Mouse (Mus musculus) heart, embryonic 14.5 days (tissue): ENCODE results near the gene Crhr2. TPM values are rescaled to one million over a fixed set of nuclear protein-coding genes. Genes with fewer than 3 reads are reported as not detected.

Experiments
- ATAC-seq: fragments of 200-750 bp; cut with Nextera tagmentation; 2 replicates; pipeline ENCODE4 v1.8.0; 2017; ENCODE audit warnings: low read depth, moderate TSS enrichment; ENCODE audit not compliant: insufficient number of reproducible peaks, insufficient read depth, low FRiP score
- H3K27ac ChIP-seq, 2 experiments: fragments of 200-500 bp in 1 of 2; fragments of 300-500 bp in 1 of 2; sonication (generic) in 1 of 2; replicated peaks in 1 of 2; 2 replicates each; pipeline ENCODE4 v1.5.1; 2012 to 2014; ENCODE audit warnings: low read depth in 2 of 2, low read length in 2 of 2, control low read depth in 1 of 2, mild to moderate bottlenecking in 1 of 2, mixed read lengths in 1 of 2; ENCODE audit not compliant: control insufficient read depth in 1 of 2, insufficient read depth in 1 of 2
- H3K27me3 ChIP-seq: fragments of 300-500 bp; sonication (generic); 2 replicates; pipeline ENCODE4 v1.6.1; 2014; ENCODE audit warnings: mild to moderate bottlenecking, low read length, control low read depth; ENCODE audit not compliant: control insufficient read depth, insufficient read depth
- H3K36me3 ChIP-seq: fragments of 300-500 bp; sonication (generic); 2 replicates; pipeline ENCODE4 v1.6.1; 2014; ENCODE audit warnings: mild to moderate bottlenecking, control low read depth, low read length, mixed read lengths; ENCODE audit not compliant: control insufficient read depth, insufficient read depth
- H3K4me1 ChIP-seq, 2 experiments: fragments of 200-500 bp in 1 of 2; fragments of 300-500 bp in 1 of 2; sonication (generic) in 1 of 2; 2 replicates each; pipeline ENCODE4 v1.6.1; 2012 to 2014; ENCODE audit warnings: low read length in 2 of 2, control low read depth in 1 of 2, mixed read lengths in 1 of 2; ENCODE audit not compliant: control insufficient read depth in 2 of 2, insufficient read depth in 2 of 2
- H3K4me2 ChIP-seq: fragments of 300-500 bp; sonication (generic); 2 replicates; pipeline ENCODE4 v1.6.1; 2014; ENCODE audit warnings: mild to moderate bottlenecking, low read length
- H3K4me3 ChIP-seq, 2 experiments: fragments of 200-500 bp in 1 of 2; fragments of 300-500 bp in 1 of 2; sonication (generic) in 1 of 2; 2 replicates each; pipeline ENCODE4 v1.5.1; 2012 to 2014; ENCODE audit warnings: low read length in 2 of 2, mild to moderate bottlenecking in 2 of 2, control low read depth in 1 of 2, low read depth in 1 of 2, moderate library complexity in 1 of 2; ENCODE audit not compliant: control insufficient read depth in 1 of 2, insufficient read depth in 1 of 2
- H3K9ac ChIP-seq: fragments of 300-500 bp; sonication (generic); 2 replicates; pipeline ENCODE4 v1.6.1; 2014; ENCODE audit warnings: mild to moderate bottlenecking, low read length
- H3K9me3 ChIP-seq: fragments of 300-500 bp; sonication (generic); 2 replicates; pipeline ENCODE4 v1.6.1; 2016; ENCODE audit warnings: low read length, control low read depth; ENCODE audit not compliant: control insufficient read depth
- WGBS: fragments of 180-500 bp; shearing (Covaris S2); extraction: QIAGEN DNeasy Blood & Tissue Kit; methylation state at CpG from one replicate; pipeline ENCODE4 v1.1.7; 2014; 5-methylcytosine and 5-hydroxymethylcytosine counted together
- polyA plus RNA-seq: library from polyadenylated mRNA; unstranded; fragments of >200 nt; fragmentation: Nextera tagmentation; extraction: Ambion mirVana; gene quantifications from 2 replicates; pipeline ENCODE4 v1.2.1, GENCODE M21; 2014

Crhr2 gene
- polyA plus RNA-seq, 1 experiment from 2014 or later = 10.0 TPM

DNA sequence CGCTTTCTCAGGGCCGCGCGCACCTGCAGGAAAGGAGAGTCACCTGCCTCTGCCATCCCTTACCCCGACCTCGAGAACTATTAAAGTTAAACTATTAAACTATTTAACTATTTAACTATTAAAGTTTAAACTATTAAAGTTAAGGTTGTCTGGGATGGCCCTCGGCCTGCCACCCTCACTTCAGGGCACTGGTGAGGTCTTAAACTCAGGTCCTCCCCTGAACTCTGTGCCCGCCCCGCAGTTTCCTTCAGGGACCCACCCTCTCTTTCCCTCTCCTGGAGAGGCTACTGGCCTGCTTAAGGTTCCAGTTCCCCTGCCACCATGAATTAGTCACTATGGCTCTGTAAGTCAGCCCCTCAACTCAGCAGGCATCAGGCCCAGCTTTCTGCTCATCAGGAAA, 41.4 kb downstream of the Crhr2 start:
- Histone ChIP-seq H3K9ac (no peak overlapping the region), H3K9me3 (no peaks in the 10 kb centered on the region), H3K4me2 (no peak overlapping the region), H3K4me3 (no peak overlapping the region), H3K4me1 (no peaks in the 10 kb centered on the region), H3K27ac (no peak overlapping the region), H3K27me3 (no peaks in the 10 kb centered on the region), H3K36me3 (no peaks in the 10 kb centered on the region)
- WGBS = 89% methylated on average over 9 of the region's 9 CpGs
- ATAC-seq = no peak

DNA sequence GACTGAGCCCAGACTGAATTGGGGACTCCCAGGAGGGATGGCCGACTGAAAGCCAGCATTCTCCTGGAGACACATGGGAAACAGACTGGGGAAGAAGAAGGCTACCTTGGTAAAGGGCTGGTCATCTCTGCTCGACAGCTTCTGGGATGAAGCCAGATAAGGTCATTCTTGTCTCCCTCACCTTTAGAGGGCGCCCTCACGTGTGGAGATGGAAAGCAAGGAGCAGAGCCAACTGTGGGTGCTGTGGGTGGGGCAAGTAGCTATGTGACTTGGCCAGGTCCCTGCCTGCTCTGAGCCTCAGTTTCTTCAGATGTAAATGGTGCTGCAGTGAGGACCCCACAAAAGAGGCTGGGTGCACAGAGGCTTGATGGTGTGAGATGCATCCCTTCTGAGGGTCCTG, 42.2 kb downstream of the Crhr2 start:
- Histone ChIP-seq H3K27ac (no peak overlapping the region), H3K4me3 (no peak overlapping the region), H3K9me3 (no peaks in the 10 kb centered on the region), H3K36me3 (no peaks in the 10 kb centered on the region), H3K27me3 (no peaks in the 10 kb centered on the region), H3K4me1 (no peaks in the 10 kb centered on the region), H3K4me2 (no peak overlapping the region), H3K9ac (no peak overlapping the region)
- 28% methylated on average over 4 of the region's 4 CpGs for WGBS
- no peak for ATAC-seq

DNA sequence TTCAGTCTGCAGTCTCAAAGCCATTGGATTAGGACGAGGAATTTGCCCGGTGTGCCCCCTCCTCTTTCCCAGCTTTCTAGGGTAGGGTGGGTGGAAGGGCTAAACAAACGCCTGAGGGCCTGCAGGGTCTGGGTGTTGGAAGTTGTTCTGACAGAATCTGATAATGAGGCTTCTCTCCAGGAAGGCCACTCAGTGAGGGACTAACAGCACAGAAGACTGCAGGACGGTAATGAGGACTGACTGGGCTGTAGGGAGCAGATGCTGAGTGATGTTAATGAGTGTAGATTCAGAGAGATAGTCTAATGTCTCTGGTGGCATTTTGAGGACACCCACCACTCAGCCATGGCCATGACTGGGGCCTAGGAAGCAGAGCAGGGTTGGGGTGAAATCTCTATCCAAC, 45.5 kb downstream of the Crhr2 start:
- H3K4me2 ChIP-seq = no peak overlapping the region
- 26% methylated on average over 4 of the region's 4 CpGs for WGBS
- no peak overlapping the region for H3K4me3 ChIP-seq
- no peaks in the 10 kb centered on the region for H3K4me1 ChIP-seq
- no peak for ATAC-seq
- H3K36me3 ChIP-seq = no peaks in the 10 kb centered on the region
- no peak overlapping the region for H3K27ac ChIP-seq
- no peaks in the 10 kb centered on the region for H3K9me3 ChIP-seq
- no peak overlapping the region for H3K9ac ChIP-seq
- H3K27me3 ChIP-seq = no peaks in the 10 kb centered on the region

DNA sequence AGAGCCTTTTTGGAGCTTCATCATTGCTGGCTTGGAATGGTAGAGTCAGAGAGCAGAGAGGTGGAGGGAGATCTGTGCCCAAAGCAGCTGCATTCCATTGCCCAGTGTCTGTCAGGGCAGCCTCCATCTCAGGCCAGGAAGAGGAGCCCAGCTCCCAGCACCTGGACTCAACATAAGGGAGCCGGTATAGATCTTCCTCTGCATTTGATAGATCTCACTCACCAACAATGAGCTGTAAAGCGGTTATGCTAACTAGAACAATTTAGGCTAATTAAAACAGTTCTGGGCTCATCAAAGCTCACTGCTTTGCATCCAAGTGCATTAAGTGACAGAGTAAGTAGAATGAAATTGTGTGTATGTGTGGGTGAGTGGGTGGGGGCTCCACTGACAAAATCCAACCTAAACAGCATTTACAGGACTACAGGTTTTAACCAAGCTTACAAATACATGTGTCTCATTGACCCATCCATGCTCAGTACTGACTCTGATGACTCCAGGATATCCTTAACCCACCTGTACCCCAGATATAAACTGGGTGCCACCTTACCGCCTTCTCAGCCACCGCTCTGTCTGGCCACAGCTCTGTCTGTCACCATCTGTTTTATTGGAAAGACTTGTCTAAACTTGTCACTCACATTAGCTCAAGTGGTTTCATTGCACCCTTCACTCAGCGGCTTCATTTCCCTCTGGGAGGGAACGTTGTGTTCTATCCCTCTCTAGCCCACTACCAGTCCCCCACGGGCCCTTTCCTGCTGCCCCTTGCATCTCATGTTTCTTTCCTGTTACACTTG, 50.4 kb downstream of the Crhr2 start:
- WGBS = 48% methylated on average over 7 of the region's 7 CpGs
- Histone ChIP-seq H3K4me3 (no peak overlapping the region), H3K9me3 (no peaks in the 10 kb centered on the region), H3K9ac (no peak overlapping the region), H3K27me3 (no peaks in the 10 kb centered on the region), H3K27ac (no peak overlapping the region), H3K4me1 (no peaks in the 10 kb centered on the region), H3K4me2 (no peak overlapping the region), H3K36me3 (peaks cover 40% of the 10 kb centered on the region)
- ATAC-seq = no peak

DNA sequence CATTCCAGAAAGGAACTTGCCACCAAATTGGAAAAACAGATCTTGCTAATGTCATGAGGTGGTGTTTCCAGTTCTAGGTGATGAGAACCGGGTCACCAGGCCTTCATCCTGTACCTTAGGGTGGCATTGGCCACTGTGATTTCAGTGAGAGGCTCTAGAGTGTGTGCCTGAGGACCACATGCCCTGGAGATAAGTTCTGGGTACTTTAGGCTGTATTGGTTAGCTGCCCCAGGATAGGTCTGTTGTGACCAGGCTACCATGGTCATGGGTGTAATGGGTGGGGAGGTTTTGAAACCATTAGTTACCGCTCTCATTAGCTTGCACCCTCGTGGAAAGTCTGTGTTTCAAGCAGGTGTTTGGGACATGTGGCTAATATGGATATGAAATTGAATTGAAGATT, 51.4 kb downstream of the Crhr2 start:
- WGBS = 90% methylated on average over 3 of the region's 3 CpGs
- Histone ChIP-seq H3K27me3 (no peaks in the 10 kb centered on the region), H3K27ac (no peak overlapping the region), H3K4me2 (no peak overlapping the region), H3K4me3 (no peak overlapping the region), H3K9ac (no peak overlapping the region), H3K4me1 (no peaks in the 10 kb centered on the region), H3K9me3 (no peaks in the 10 kb centered on the region), H3K36me3 (peaks cover 51% of the 10 kb centered on the region)
- no peak for ATAC-seq

DNA sequence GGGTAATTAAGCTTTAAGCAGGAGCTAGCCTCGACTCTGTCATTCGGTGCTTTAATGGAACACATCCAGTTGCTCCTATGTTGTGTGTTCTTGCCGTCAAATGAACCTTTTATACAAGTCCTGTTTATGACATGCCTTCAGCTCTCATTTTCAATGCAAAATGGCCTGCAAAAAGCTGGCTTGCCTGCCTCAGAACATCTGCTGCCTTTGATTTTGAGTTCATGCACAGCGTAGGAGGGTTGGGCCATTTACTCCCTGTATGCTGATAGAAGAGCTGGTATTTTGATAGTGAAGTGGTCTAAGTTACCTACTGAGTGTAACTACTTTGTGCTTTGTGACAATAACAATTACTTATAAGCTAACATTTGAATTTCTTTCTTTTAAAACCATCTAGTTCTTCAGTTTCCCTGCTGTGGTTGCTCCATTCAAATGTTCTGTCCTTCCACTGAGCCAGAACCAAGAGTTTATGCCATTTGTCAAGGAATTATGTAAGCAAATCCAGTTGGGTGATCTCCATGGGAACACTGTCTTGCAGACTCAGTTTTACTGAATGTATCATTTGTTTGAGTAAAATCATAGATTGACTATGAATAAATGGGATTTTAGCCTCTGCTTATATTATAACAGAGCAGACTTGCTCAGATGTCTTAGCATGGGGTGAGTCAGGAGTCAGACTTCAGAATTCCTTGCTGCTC, 56.1 kb downstream of the Crhr2 start:
- no peaks in the 10 kb centered on the region for H3K27me3 ChIP-seq
- H3K4me2 ChIP-seq = no peak overlapping the region
- ATAC-seq = no peak
- no peak overlapping the region for H3K9ac ChIP-seq
- peaks cover 96% of the 10 kb centered on the region for H3K36me3 ChIP-seq
- H3K9me3 ChIP-seq = no peaks in the 10 kb centered on the region
- H3K4me3 ChIP-seq = no peak overlapping the region
- no peak overlapping the region for H3K27ac ChIP-seq
- H3K4me1 ChIP-seq = no peaks in the 10 kb centered on the region
- WGBS = 94% methylated on average over 4 of the region's 4 CpGs

DNA sequence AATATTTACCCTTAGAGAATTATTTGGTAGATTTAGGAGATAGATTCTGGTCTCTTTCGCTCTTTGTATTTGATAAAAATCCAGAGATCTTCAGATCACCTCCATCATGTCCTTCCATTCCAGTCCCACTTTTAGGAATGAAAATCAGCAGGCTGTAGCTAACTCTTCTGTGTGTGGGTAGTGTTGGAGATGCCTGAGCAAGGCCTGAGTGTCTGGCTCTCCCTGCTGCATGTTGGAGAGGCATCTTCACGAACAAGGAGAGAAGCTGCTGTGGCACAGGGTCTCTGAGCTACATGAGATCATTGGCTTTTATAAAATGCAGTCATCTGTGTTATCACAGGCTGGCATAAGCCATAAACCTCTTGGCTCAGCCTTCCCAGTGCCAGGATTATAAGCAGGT, 66.9 kb downstream of the Crhr2 start:
- Histone ChIP-seq H3K4me1 (no peaks in the 10 kb centered on the region), H3K27me3 (no peaks in the 10 kb centered on the region), H3K36me3 (peaks cover 95% of the 10 kb centered on the region), H3K4me2 (no peak overlapping the region), H3K9ac (no peak overlapping the region), H3K27ac (no peak overlapping the region), H3K4me3 (no peak overlapping the region), H3K9me3 (no peaks in the 10 kb centered on the region)
- ATAC-seq = no peak
- 90% methylated on average over 2 of the region's 2 CpGs for WGBS
